Comparison of ENCODE assay signal across 17 mouse cellular contexts in the genomic region with DNA sequence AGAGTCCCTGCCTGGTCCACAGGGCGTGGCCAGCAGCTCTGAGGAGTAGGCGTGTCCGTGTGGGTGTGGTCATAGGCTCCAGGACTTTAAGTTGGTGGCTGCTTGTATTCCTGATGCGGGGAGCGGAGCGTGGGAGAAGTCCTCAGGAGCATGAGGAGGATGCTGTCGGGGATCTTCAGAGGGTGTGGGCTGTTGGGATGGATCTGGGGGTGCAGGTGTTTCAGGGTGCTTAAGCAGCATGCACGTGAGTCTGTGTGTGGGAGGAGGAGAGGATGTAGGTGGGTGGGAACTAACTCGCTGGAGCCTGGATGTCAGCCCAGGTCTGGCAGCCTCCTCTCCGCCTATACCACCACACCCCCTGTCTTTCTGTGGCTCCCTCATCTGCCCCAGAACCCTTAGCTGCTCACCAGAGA. TPM values are rescaled to one million over a fixed set of nuclear protein-coding genes. Genes with fewer than 3 reads are reported as not detected.
A peak's percentile ranks its signal among the peaks of the same experiment; 100 is the strongest.
DNase-seq lines count a peak whose midpoint lies in the region; ATAC-seq and TF ChIP-seq lines count a peak whose summit lies in the region.
"Had no signal": no experiment of that assay in that cellular context is flagged by ENCODE, and none has a peak within 500 bp of the region (broad histone marks: within the 10 kb centered on the region; RNA-seq: fewer than 3 reads in every experiment).

No protein-coding gene starts in this region.

- 27% methylated on average over 10 of the region's 10 CpGs for WGBS in lung, embryonic 14.5 days

- no peak overlapping the region for H3K9ac ChIP-seq in lung, embryonic 14.5 days
- H3K9ac ChIP-seq: limb, embryonic 13.5 days; stomach, embryonic 15.5 days had no signal

- DNase-seq in frontal cortex, postnatal 25 days (ENCODE audit: low spot score in 2 of 2) = no peak
- peak; percentile 29 for DNase-seq in lung, embryonic 14.5 days
- DNase-seq in lung, postnatal 14 days = no peak
- peak; percentile 63 for DNase-seq in brain, adult 2 months (ENCODE audit: low read depth, low spot score)
- no peak for DNase-seq in cerebellum, postnatal 36 days
- no peak for DNase-seq in neural tube, embryonic 10.5 days (ENCODE audit: extremely low spot score, low spot score)
- DNase-seq: adrenal gland, postnatal 10 days; cerebellum, adult 8-10 months; kidney, adult 11 months had no signal

- TF ChIP-seq CTCF in lung, embryonic 14.5 days (IDR thresholded peaks at IDR 0.05; ENCODE audit: low read depth) = no peak

- peak; percentile 84 for ATAC-seq in frontal cortex, adult (ENCODE audit: low TSS enrichment)
- peak; percentile 49; the same call in 1 of the 2 replicates for ATAC-seq in lung, embryonic 14.5 days (ENCODE audit: insufficient read depth)
- ATAC-seq in megakaryocyte-erythroid progenitor cell, adult 5-6 weeks (replicated peaks; ENCODE audit: low FRiP score, low TSS enrichment, poor library complexity, severe bottlenecking) = 0 out of 2 replicates have a peak, but pooled peaks have one; percentile 38
- ATAC-seq: forebrain, embryonic 16.5 days had no signal

- H3K27me3 ChIP-seq in lung, embryonic 14.5 days (ENCODE audit: insufficient read depth, low read length) = no peaks in the 10 kb centered on the region
- H3K27me3 ChIP-seq: stomach, embryonic 15.5 days had no signal

- H3K36me3 ChIP-seq in lung, embryonic 14.5 days (ENCODE audit: insufficient read depth) = no peaks in the 10 kb centered on the region
- H3K36me3 ChIP-seq: limb, embryonic 13.5 days; stomach, embryonic 15.5 days had no signal

- no peak overlapping the region for H3K4me2 ChIP-seq in lung, embryonic 14.5 days
- H3K4me2 ChIP-seq: limb, embryonic 13.5 days; stomach, embryonic 15.5 days had no signal

- no peak overlapping the region for H3K27ac ChIP-seq in lung, embryonic 14.5 days (ENCODE audit: low read depth)
- H3K27ac ChIP-seq: limb, embryonic 13.5 days; stomach, embryonic 15.5 days had no signal

- H3K4me3 ChIP-seq in lung, embryonic 14.5 days (ENCODE audit: low read depth, low read length) = no peak overlapping the region
- H3K4me3 ChIP-seq: limb, embryonic 13.5 days; stomach, embryonic 15.5 days had no signal

- no peaks in the 10 kb centered on the region for H3K9me3 ChIP-seq in lung, embryonic 14.5 days (ENCODE audit: low read depth, low read length)
- H3K9me3 ChIP-seq: limb, embryonic 13.5 days; stomach, embryonic 15.5 days had no signal

- H3K4me1 ChIP-seq in lung, embryonic 14.5 days (ENCODE audit: insufficient read depth) = no peaks in the 10 kb centered on the region

RNA-seq across cellular contexts. Expression of a gene that starts 26.7 kb away (rescaled TPM):
- polyA plus RNA-seq in lung, embryonic 14.5 days (2014; fragmentation: Nextera tagmentation; extraction: Ambion mirVana) = 0.12 TPM in 1 of 2 replicates, not detected in the other
- not detected in 2 replicates for total RNA-seq in megakaryocyte-erythroid progenitor cell, adult 5-6 weeks (2014; fragmentation: Nextera tagmentation)
- total RNA-seq in megakaryocyte-erythroid progenitor cell, adult 5-6 weeks (2017) = not detected in 2 replicates
- total RNA-seq: heart, postnatal 25 days; megakaryocyte, adult 5-6 weeks; MEL had no signal

Comparison
In these comparisons a context has a peak if more than half of its experiments do, and no peak if none do; other contexts are left out.
1. DNase-seq: peak in lung, embryonic 14.5 days (single experiment) and brain, adult 2 months (single experiment); none in frontal cortex, postnatal 25 days (0 of 2), lung, postnatal 14 days (single experiment), cerebellum, postnatal 36 days (0 of 2) and neural tube, embryonic 10.5 days (single experiment).
2. Peak in every context shown above with its lines, with median percentiles within 50 percentile points of each other: ATAC-seq.